Mouse (Mus musculus): Measurements from ENCODE around the gene Lsm14b.

- TF ChIP-seq CTCF (IDR thresholded peaks at IDR 0.05; ENCODE audit: low read depth) = no peak
- no peak for TF ChIP-seq EP300 (optimal IDR thresholded peaks at IDR 0.05)
Measured at GRCm38 (mm10) chr2:180041577-180042255, 16.9 kb downstream of the Lsm14b start.
